Mouse (Mus musculus) lung, embryonic 16.5 days (tissue): ENCODE results near the gene Cdk5. TPM values are rescaled to one million over a fixed set of nuclear protein-coding genes. Genes with fewer than 3 reads are reported as not detected.

Source experiments
- ATAC-seq: fragments of 200-750 bp; cut with Nextera tagmentation; 2 replicates; pipeline ENCODE4 v1.8.0; 2017; ENCODE audit warnings: low read depth, mild to moderate bottlenecking, moderate library complexity
- H3K27ac ChIP-seq: fragments of 300-500 bp; sonication (generic); 2 replicates; pipeline ENCODE4 v1.5.1; 2014; ENCODE audit warnings: mild to moderate bottlenecking, control low read depth, low read length
- H3K27me3 ChIP-seq: fragments of 300-500 bp; sonication (generic); 2 replicates; pipeline ENCODE4 v1.6.1; 2014; ENCODE audit warnings: low read depth, low read length, mixed read lengths; ENCODE audit not compliant: control insufficient read depth, insufficient read depth
- H3K36me3 ChIP-seq: fragments of 300-500 bp; sonication (generic); 2 replicates; pipeline ENCODE4 v1.6.1; 2014; ENCODE audit warnings: low read length; ENCODE audit not compliant: control insufficient read depth, insufficient read depth
- H3K4me1 ChIP-seq: fragments of 300-500 bp; sonication (generic); replicated peaks from 2 replicates; pipeline ENCODE4 v1.6.1; 2014; ENCODE audit warnings: low read length, mixed read lengths; ENCODE audit not compliant: control insufficient read depth, insufficient read depth
- H3K4me2 ChIP-seq: fragments of 300-500 bp; sonication (generic); 2 replicates; pipeline ENCODE4 v1.6.1; 2014; ENCODE audit warnings: low read depth, low read length, control low read depth
- H3K4me3 ChIP-seq: fragments of 300-500 bp; sonication (generic); 2 replicates; pipeline ENCODE4 v1.5.1; 2014; ENCODE audit warnings: mild to moderate bottlenecking, low read length, control low read depth
- H3K9ac ChIP-seq: fragments of 300-500 bp; sonication (generic); 2 replicates; pipeline ENCODE4 v1.6.1; 2014; ENCODE audit warnings: low read length, control low read depth
- H3K9me3 ChIP-seq: fragments of 300-500 bp; sonication (generic); 2 replicates; pipeline ENCODE4 v1.6.1; 2016; ENCODE audit warnings: low read length; ENCODE audit not compliant: control insufficient read depth
- WGBS: fragments of 180-500 bp; shearing (Covaris S2); extraction: QIAGEN DNeasy Blood & Tissue Kit; methylation state at CpG from one replicate; pipeline ENCODE4 v1.1.7; 2014; 5-methylcytosine and 5-hydroxymethylcytosine counted together
- polyA plus RNA-seq: library from polyadenylated mRNA; unstranded; fragments of >200 nt; fragmentation: Nextera tagmentation; extraction: Ambion mirVana; gene quantifications from 2 replicates; pipeline ENCODE4 v1.2.1, GENCODE M21; 2015

Gene Cdk5
- polyA plus RNA-seq, 1 experiment from 2014 or later = 43.0 TPM

GRCm38 (mm10) chr5:24385374-24385773 is 38.0 kb downstream of the Cdk5 start:
- H3K9ac ChIP-seq = no peak overlapping the region
- peaks cover 23% of the 10 kb centered on the region for H3K4me1 ChIP-seq
- ATAC-seq = no peak
- H3K4me3 ChIP-seq = no peak overlapping the region
- peaks cover 33% of the 10 kb centered on the region for H3K27me3 ChIP-seq
- no peaks in the 10 kb centered on the region for H3K9me3 ChIP-seq
- H3K4me2 ChIP-seq = no peak overlapping the region
- no peaks in the 10 kb centered on the region for H3K36me3 ChIP-seq
- WGBS = 88% methylated on average over 5 of the region's 5 CpGs
- H3K27ac ChIP-seq = no peak overlapping the region

DNA sequence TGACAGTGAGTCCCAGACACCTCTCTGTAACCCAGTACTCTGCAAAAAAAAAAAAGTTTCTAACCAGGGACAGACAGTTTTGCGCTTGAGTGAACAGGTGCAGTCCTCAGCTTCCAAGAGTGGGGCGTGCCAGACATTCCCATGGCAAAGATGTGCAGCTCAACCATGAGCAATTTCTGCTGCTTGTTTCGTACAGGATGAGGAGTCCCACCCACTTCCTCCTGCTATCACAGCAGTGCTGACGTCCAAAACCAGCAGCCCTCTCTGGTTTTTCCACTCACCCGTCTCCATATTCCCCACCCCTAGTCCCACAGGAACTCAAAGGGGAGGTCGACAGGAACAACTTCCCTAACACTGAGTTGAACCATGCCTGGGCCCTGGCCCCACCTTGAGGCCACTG is 38.9 kb downstream of the Cdk5 start:
- Histone ChIP-seq H3K27ac (no peak overlapping the region), H3K4me3 (no peak overlapping the region), H3K4me1 (peaks cover 23% of the 10 kb centered on the region), H3K36me3 (no peaks in the 10 kb centered on the region), H3K9ac (no peak overlapping the region), H3K27me3 (peaks cover 33% of the 10 kb centered on the region), H3K9me3 (no peaks in the 10 kb centered on the region), H3K4me2 (no peak overlapping the region)
- ATAC-seq = no peak
- 46% methylated on average over 6 of the region's 6 CpGs for WGBS

GRCm38 (mm10) chr5:24383026-24383859 is 40.1 kb downstream of the Cdk5 start:
- peak; percentile 92 for ATAC-seq
- 2% methylated on average over 34 of the region's 34 CpGs for WGBS
- Histone ChIP-seq H3K9ac (peak overlapping the region; percentile 66), H3K27me3 (peaks cover 30% of the 10 kb centered on the region), H3K27ac (no peak overlapping the region; the same call in 1 of the 2 replicates), H3K4me2 (peak overlapping the region; percentile 85), H3K4me1 (peaks cover 22% of the 10 kb centered on the region), H3K36me3 (no peaks in the 10 kb centered on the region), H3K9me3 (no peaks in the 10 kb centered on the region), H3K4me3 (peak overlapping the region; percentile 51)

DNA sequence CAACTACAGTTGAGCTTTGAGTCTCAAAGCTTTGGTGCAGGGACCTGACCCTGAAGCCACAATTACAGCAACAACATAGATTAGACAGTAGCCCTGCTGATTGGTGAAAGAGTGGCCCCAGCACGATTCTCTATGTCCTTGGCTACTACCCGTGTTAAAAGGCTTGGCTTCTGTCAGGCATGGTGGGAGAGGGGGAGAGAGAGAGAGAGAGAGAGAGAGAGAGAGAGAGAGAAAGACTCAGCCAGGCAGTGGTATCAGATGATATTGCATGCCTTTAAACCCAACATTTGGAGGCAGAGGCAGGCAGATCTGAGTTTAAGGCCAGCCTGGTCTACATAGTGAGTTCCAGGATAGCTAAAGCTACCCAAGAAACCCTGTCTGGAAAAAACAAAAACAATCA is 41.3 kb downstream of the Cdk5 start:
- no peak for ATAC-seq
- Histone ChIP-seq H3K27me3 (peaks cover 20% of the 10 kb centered on the region), H3K36me3 (no peaks in the 10 kb centered on the region), H3K4me3 (no peak overlapping the region), H3K9ac (no peak overlapping the region), H3K27ac (no peak overlapping the region), H3K4me2 (no peak overlapping the region), H3K9me3 (no peaks in the 10 kb centered on the region), H3K4me1 (peaks cover 11% of the 10 kb centered on the region)
- 64% methylated on average over 2 of the region's 2 CpGs for WGBS

- Histone ChIP-seq H3K4me3 (no peak overlapping the region), H3K27me3 (peaks cover 16% of the 10 kb centered on the region), H3K4me2 (no peak overlapping the region), H3K9ac (no peak overlapping the region), H3K36me3 (no peaks in the 10 kb centered on the region), H3K9me3 (no peaks in the 10 kb centered on the region), H3K27ac (no peak overlapping the region), H3K4me1 (peaks cover 10% of the 10 kb centered on the region)
- ATAC-seq = no peak
- 65% methylated on average over 6 of the region's 6 CpGs for WGBS
Measured at GRCm38 (mm10) chr5:24381486-24381885, 41.8 kb downstream of the Cdk5 start.

DNA sequence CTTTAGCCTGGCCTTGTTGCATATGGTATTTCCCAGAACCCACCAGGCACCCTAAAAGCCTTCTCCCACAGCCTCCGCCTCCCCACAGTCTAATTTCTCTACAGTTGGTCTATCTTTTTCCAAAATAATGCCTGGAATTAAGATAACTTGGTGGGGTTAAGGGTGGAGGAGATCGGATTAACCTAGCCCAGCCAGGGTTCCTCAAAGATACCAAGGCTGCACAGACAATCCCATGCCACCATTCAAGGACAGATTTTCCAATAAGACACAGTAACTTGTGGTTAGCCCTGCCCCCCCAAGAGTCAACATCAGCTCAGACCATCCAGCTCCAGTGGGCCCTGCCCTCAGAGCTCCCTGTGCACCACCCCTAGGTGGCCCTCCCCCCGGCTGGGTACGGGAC is 42.8 kb downstream of the Cdk5 start:
- Histone ChIP-seq H3K27me3 (peaks cover 7% of the 10 kb centered on the region; the same call in 1 of the 2 replicates), H3K36me3 (no peaks in the 10 kb centered on the region), H3K9ac (no peak overlapping the region), H3K9me3 (no peaks in the 10 kb centered on the region), H3K27ac (no peak overlapping the region), H3K4me1 (peaks cover 10% of the 10 kb centered on the region), H3K4me3 (no peak overlapping the region), H3K4me2 (no peak overlapping the region)
- ATAC-seq = no peak
- 89% methylated on average over 4 of the region's 4 CpGs for WGBS

GRCm38 (mm10) chr5:24379501-24379900 is 43.8 kb downstream of the Cdk5 start:
- no peak overlapping the region for H3K9ac ChIP-seq
- ATAC-seq = no peak

DNA sequence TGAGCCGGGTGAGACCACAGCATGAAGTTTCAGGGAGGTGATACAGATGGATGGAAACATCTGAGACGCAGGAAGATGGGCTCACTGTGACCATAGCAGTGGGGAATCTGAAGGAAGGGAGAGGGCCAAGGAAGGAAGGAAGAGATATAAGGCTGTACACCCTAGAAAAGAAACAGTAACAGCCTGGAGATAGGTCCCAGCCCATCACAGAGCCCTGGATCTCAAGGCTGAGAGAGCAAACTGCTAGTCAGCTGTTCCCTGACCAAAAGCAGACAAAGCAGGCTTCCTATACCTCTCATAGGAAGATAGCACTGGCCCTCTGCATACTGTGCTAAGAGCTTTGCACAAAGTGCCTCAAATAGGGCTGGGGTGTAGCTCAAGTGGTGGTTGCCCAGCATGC is 44.6 kb downstream of the Cdk5 start:
- Histone ChIP-seq H3K4me2 (no peak overlapping the region), H3K27me3 (no peaks in the 10 kb centered on the region), H3K36me3 (no peaks in the 10 kb centered on the region), H3K4me3 (no peak overlapping the region), H3K9ac (no peak overlapping the region), H3K9me3 (no peaks in the 10 kb centered on the region), H3K27ac (no peak overlapping the region), H3K4me1 (peaks cover 9% of the 10 kb centered on the region)
- WGBS = 59% methylated on average over 2 of the region's 2 CpGs
- no peak for ATAC-seq

More at GRCm38 (mm10) chr5:24379501-24379900, 43.8 kb downstream of the Cdk5 start:
- no peak overlapping the region for H3K27ac ChIP-seq
- H3K36me3 ChIP-seq = no peaks in the 10 kb centered on the region
- 50% methylated on average over 4 of the region's 4 CpGs for WGBS
- H3K4me1 ChIP-seq = peaks cover 10% of the 10 kb centered on the region
- H3K27me3 ChIP-seq = peaks cover under 1% of the 10 kb centered on the region; the same call in 1 of the 2 replicates
- no peaks in the 10 kb centered on the region for H3K9me3 ChIP-seq
- H3K4me3 ChIP-seq = no peak overlapping the region
- H3K4me2 ChIP-seq = no peak overlapping the region

DNA sequence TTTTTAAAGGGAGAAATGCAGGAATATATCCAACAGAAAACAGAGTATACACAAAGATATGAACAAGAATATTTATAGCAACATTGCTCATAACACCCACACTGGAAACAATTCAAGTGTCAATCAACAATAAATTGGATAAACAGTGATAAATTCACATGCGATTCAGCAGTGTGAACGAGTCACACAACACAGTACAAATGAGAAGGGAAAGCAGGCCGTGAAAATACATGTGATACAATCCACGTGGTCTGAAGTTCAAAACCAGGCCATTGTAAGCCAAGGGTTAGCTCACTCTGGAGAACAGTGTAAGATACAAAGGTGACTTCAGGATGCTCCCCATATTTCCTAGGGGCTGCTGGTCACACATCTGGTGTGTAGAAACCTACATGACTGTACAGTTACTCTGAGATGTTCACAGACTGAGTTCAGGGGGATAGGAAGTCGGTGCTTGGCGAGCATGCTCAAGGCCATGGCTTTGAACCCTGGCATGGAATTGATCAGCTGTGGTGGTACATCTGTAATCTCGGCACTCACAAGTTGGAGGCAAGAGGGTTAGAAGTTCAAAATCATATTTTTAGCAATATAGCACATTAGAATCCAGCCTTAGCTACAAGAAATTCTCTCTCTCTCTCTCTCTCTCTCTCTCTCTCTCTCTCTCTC is 48.5 kb downstream of the Cdk5 start:
- Histone ChIP-seq H3K36me3 (no peaks in the 10 kb centered on the region), H3K4me1 (peaks cover 3% of the 10 kb centered on the region; the same call in 1 of the 2 replicates), H3K9me3 (no peaks in the 10 kb centered on the region), H3K4me2 (no peak overlapping the region), H3K27me3 (no peaks in the 10 kb centered on the region), H3K4me3 (no peak overlapping the region), H3K27ac (no peak overlapping the region), H3K9ac (no peak overlapping the region)
- no peak for ATAC-seq
- 58% methylated on average over 7 of the region's 7 CpGs for WGBS
